Mouse (Mus musculus): ENCODE measurements around the gene Ffar4. TPM values are rescaled to one million over a fixed set of nuclear protein-coding genes. Genes with fewer than 3 reads are reported as not detected.

Ffar4 gene
- not detected in 2 replicates for polyA plus RNA-seq (2012)

DNA sequence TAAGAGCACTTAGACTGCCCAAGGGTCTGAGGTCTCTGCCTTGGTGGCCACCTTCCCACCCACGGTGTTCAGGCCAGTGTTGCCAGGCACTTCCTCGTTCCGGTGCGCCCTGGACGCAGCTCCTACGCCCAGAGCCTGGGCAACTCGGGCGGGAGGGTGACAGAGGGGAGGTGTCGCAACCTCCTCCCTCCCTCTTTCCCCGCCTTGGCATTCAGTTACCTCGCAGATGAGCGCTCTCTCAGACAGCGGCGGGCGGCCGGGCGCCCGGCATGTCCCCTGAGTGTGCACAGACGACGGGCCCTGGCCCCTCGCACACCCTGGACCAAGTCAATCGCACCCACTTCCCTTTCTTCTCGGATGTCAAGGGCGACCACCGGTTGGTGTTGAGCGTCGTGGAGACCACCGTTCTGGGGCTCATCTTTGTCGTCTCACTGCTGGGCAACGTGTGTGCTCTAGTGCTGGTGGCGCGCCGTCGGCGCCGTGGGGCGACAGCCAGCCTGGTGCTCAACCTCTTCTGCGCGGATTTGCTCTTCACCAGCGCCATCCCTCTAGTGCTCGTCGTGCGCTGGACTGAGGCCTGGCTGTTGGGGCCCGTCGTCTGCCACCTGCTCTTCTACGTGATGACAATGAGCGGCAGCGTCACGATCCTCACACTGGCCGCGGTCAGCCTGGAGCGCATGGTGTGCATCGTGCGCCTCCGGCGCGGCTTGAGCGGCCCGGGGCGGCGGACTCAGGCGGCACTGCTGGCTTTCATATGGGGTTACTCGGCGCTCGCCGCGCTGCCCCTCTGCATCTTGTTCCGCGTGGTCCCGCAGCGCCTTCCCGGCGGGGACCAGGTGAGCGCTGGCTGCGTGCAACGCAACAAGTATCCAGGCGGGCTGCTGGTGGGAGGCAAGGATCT, at the start of gene Ffar4:
Gene Ffar4 (plus strand): TSS at position 214 of the 901 bp plus-strand sequence.
- Histone ChIP-seq H3K9me3 (ENCODE audit: control insufficient read depth, low read length) (no peaks in the 10 kb centered on the region), H3K36me3 (ENCODE audit: control insufficient read depth) (no peaks in the 10 kb centered on the region), H3K27me3 (ENCODE audit: control insufficient read depth) (peaks cover 29% of the 10 kb centered on the region), H3K4me1 (ENCODE audit: control insufficient read depth) (no peaks in the 10 kb centered on the region), H3K4me3 (replicated peaks) (no peak within 1 kb of the TSS)
- TF ChIP-seq TAL1 (IDR thresholded peaks at IDR 0.05; ENCODE audit: low read length) = no peak
- no peak for TF ChIP-seq GATA1 (IDR thresholded peaks at IDR 0.05; ENCODE audit: low read length)

- H3K27me3 ChIP-seq (ENCODE audit: control insufficient read depth) = peaks cover 25% of the 10 kb centered on the region
- no peak overlapping the region for H3K4me3 ChIP-seq (replicated peaks)
- H3K4me1 ChIP-seq (ENCODE audit: control insufficient read depth) = peaks cover 6% of the 10 kb centered on the region
- H3K36me3 ChIP-seq (ENCODE audit: control insufficient read depth) = no peaks in the 10 kb centered on the region
- no peaks in the 10 kb centered on the region for H3K9me3 ChIP-seq (ENCODE audit: control insufficient read depth, low read length)
- TF ChIP-seq GATA1 (IDR thresholded peaks at IDR 0.05; ENCODE audit: low read length) = no peak
- TF ChIP-seq TAL1 (IDR thresholded peaks at IDR 0.05; ENCODE audit: low read length) = no peak
Observed at GRCm38 (mm10) chr19:38049686-38050085, 47.2 kb upstream of the Ffar4 start.

DNA sequence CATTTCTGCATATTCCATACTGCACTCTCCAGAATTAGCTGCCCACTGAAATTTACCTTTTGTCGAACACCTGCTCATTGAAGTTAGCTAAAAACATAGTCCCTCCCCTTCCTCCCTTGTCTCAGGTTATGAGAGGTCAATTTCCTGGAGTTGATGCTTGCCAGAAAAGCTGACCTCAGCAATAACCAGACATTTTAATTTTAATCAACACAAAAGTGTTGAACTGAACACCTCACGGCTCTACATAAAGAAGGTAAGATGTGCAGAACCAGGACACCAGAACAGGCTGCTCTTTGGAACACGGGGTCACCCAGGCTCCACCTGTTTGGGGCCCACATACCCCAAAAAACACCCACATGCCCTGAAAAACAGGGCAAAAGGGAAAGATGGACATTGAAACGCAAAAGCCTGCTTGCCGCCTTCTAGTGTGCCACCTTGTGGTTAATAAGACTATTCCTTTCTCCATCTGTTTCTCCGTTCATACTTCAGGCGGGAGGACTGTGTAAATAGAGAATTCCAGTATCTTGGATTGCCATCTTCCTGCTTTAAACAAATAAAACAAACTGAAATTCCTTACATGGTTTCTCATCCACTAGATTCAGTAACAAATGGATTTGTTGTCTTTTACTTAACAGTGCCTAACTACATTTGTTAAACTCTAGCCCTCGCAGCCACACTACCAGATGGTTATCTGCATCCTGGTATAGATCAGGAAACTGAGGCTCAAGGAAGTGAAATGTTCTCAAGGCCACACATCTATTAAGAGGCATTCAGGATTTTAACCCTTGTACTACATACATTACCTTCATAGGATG, 43.4 kb upstream of the Ffar4 start:
- Histone ChIP-seq H3K4me1 (ENCODE audit: control insufficient read depth) (peaks cover 11% of the 10 kb centered on the region), H3K27me3 (ENCODE audit: control insufficient read depth) (peaks cover 35% of the 10 kb centered on the region), H3K4me3 (replicated peaks) (no peak overlapping the region), H3K9me3 (ENCODE audit: control insufficient read depth, low read length) (no peaks in the 10 kb centered on the region), H3K36me3 (ENCODE audit: control insufficient read depth) (no peaks in the 10 kb centered on the region)
- TF ChIP-seq GATA1 (IDR thresholded peaks at IDR 0.05; ENCODE audit: low read length) (no peak), TAL1 (IDR thresholded peaks at IDR 0.05; ENCODE audit: low read length) (no peak)

GRCm38 (mm10) chr19:38054149-38054719, 42.6 kb upstream of the Ffar4 start:
- H3K9me3 ChIP-seq (ENCODE audit: control insufficient read depth, low read length) = no peaks in the 10 kb centered on the region
- H3K4me1 ChIP-seq (ENCODE audit: control insufficient read depth) = peaks cover 11% of the 10 kb centered on the region
- H3K27me3 ChIP-seq (ENCODE audit: control insufficient read depth) = peaks cover 35% of the 10 kb centered on the region
- TF ChIP-seq GATA1 (IDR thresholded peaks at IDR 0.05; ENCODE audit: low read length) (no peak), TAL1 (IDR thresholded peaks at IDR 0.05; ENCODE audit: low read length) (no peak)
- peak overlapping the region; percentile 58 for H3K4me3 ChIP-seq (replicated peaks)
- H3K36me3 ChIP-seq (ENCODE audit: control insufficient read depth) = no peaks in the 10 kb centered on the region; the same call in 1 of the 2 replicates

GRCm38 (mm10) chr19:38054720-38055192, 42.1 kb upstream of the Ffar4 start, which contains the start of gene Cep55:
Gene Cep55 (plus strand): TSS chr19:38055011.
- TF ChIP-seq GATA1 (IDR thresholded peaks at IDR 0.05; ENCODE audit: low read length) (no peak), TAL1 (IDR thresholded peaks at IDR 0.05; ENCODE audit: low read length) (no peak)
- Histone ChIP-seq H3K27me3 (ENCODE audit: control insufficient read depth) (peaks cover 35% of the 10 kb centered on the region), H3K4me3 (replicated peaks) (peak within 1 kb of the TSS; percentile 58), H3K4me1 (ENCODE audit: control insufficient read depth) (peaks cover 11% of the 10 kb centered on the region), H3K36me3 (ENCODE audit: control insufficient read depth) (no peaks in the 10 kb centered on the region; the same call in 1 of the 2 replicates), H3K9me3 (ENCODE audit: control insufficient read depth, low read length) (no peaks in the 10 kb centered on the region)

- peaks cover 11% of the 10 kb centered on the region for H3K4me1 ChIP-seq (ENCODE audit: control insufficient read depth)
- TF ChIP-seq GATA1 (IDR thresholded peaks at IDR 0.05; ENCODE audit: low read length) = no peak
- TF ChIP-seq TAL1 (IDR thresholded peaks at IDR 0.05; ENCODE audit: low read length) = no peak
- H3K36me3 ChIP-seq (ENCODE audit: control insufficient read depth) = no peaks in the 10 kb centered on the region; the same call in 1 of the 2 replicates
- H3K27me3 ChIP-seq (ENCODE audit: control insufficient read depth) = peaks cover 35% of the 10 kb centered on the region
- no peaks in the 10 kb centered on the region for H3K9me3 ChIP-seq (ENCODE audit: control insufficient read depth, low read length)
- H3K4me3 ChIP-seq (replicated peaks) = no peak overlapping the region
Observed at GRCm38 (mm10) chr19:38055798-38056197, 41.1 kb upstream of the Ffar4 start.

DNA sequence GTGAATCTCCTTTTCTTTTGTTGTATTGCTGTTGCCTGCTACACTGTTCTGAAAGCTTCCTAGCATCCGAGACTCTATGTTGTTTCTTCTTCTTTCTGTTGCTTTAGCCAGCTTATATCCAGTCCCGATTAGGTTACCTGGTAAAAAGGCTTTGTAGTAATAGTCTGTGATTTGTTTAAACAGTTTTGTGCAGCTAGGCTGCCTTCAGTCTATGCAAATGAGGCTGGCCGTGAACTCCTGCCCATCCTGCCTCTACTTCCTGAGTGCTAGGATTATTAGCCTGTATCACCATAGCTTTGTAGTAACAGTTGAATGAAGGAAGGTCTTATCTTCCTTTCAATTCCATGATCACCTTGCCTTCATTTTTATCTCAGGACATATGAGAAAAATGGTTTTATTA, 40.6 kb upstream of the Ffar4 start:
- peaks cover 35% of the 10 kb centered on the region for H3K27me3 ChIP-seq (ENCODE audit: control insufficient read depth)
- TF ChIP-seq GATA1 (IDR thresholded peaks at IDR 0.05; ENCODE audit: low read length) (no peak), TAL1 (IDR thresholded peaks at IDR 0.05; ENCODE audit: low read length) (no peak)
- H3K4me3 ChIP-seq (replicated peaks) = no peak overlapping the region
- H3K9me3 ChIP-seq (ENCODE audit: control insufficient read depth, low read length) = no peaks in the 10 kb centered on the region
- H3K4me1 ChIP-seq (ENCODE audit: control insufficient read depth) = peaks cover 11% of the 10 kb centered on the region
- H3K36me3 ChIP-seq (ENCODE audit: control insufficient read depth) = no peaks in the 10 kb centered on the region; the same call in 1 of the 2 replicates

DNA sequence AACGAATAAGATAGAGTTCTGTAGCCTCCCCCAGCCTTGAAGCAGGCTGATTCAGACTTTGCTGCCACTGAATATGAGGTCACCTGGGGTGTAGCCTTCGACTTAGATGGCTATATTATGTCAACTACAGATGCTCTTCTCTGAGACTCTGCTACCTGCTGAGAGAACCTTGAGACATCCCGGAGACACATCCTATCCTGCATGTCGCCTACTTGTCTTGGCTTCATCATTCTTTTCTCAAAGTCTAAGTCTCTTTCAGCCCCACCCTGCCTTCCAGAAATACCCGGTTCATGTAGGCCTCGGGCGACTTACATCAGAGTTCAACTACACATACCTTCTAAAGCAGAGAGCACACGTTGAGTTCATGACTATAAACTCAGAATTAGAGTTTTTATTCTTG, 39.9 kb upstream of the Ffar4 start:
- Histone ChIP-seq H3K27me3 (ENCODE audit: control insufficient read depth) (peaks cover 35% of the 10 kb centered on the region), H3K4me1 (ENCODE audit: control insufficient read depth) (peaks cover 11% of the 10 kb centered on the region), H3K9me3 (ENCODE audit: control insufficient read depth, low read length) (no peaks in the 10 kb centered on the region), H3K36me3 (ENCODE audit: control insufficient read depth) (no peaks in the 10 kb centered on the region; the same call in 1 of the 2 replicates), H3K4me3 (replicated peaks) (no peak overlapping the region)
- TF ChIP-seq TAL1 (IDR thresholded peaks at IDR 0.05; ENCODE audit: low read length) (no peak), GATA1 (IDR thresholded peaks at IDR 0.05; ENCODE audit: low read length) (no peak)

Data from erythroblast, embryonic 14.5 days (primary cell).